Mouse (Mus musculus): ENCODE measurements around the gene Fnip2. TPM values are rescaled to one million over a fixed set of nuclear protein-coding genes. Genes with fewer than 3 reads are reported as not detected.
A peak's percentile ranks its signal among the peaks of the same experiment; 100 is the strongest.

The Fnip2 gene
- polyA plus RNA-seq (2012; rRNA removed): 14.2 and 21.3 TPM in 2 replicates

GRCm38 (mm10) chr3:79567703-79568362, at the start of gene Fnip2:
TSS of gene Fnip2 (minus strand) at chr3:79567796.
- DNase-seq (ENCODE audit: low read depth): peak; percentile 99
- TF ChIP-seq CTCF (IDR thresholded peaks at IDR 0.05; ENCODE audit: borderline replicate concordance, extremely low read depth, insufficient read depth, insufficient read length): no peak
- TF ChIP-seq POLR2A (IDR thresholded peaks at IDR 0.05; ENCODE audit: borderline replicate concordance, extremely low read depth, insufficient read depth, insufficient read length, poor library complexity, severe bottlenecking): peak; percentile 63

- no peak for TF ChIP-seq POLR2A (IDR thresholded peaks at IDR 0.05; ENCODE audit: borderline replicate concordance, extremely low read depth, insufficient read depth, insufficient read length, poor library complexity, severe bottlenecking)
- no peak for TF ChIP-seq CTCF (IDR thresholded peaks at IDR 0.05; ENCODE audit: borderline replicate concordance, extremely low read depth, insufficient read depth, insufficient read length)
These were observed 42.3 kb upstream of the Fnip2 start for GRCm38 (mm10) chr3:79609886-79610285.

GRCm38 (mm10) chr3:79595468-79595867, 27.9 kb upstream of the Fnip2 start:
- TF ChIP-seq POLR2A (IDR thresholded peaks at IDR 0.05; ENCODE audit: borderline replicate concordance, extremely low read depth, insufficient read depth, insufficient read length, poor library complexity, severe bottlenecking) (no peak), CTCF (IDR thresholded peaks at IDR 0.05; ENCODE audit: borderline replicate concordance, extremely low read depth, insufficient read depth, insufficient read length) (no peak)
- DNase-seq (ENCODE audit: low read depth): no peak

More at GRCm38 (mm10) chr3:79609886-79610285, 42.3 kb upstream of the Fnip2 start:
- DNase-seq (ENCODE audit: low read depth): no peak

GRCm38 (mm10) chr3:79591793-79592471, 24.3 kb upstream of the Fnip2 start:
- no peak for DNase-seq (ENCODE audit: low read depth)
- TF ChIP-seq CTCF (IDR thresholded peaks at IDR 0.05; ENCODE audit: borderline replicate concordance, extremely low read depth, insufficient read depth, insufficient read length) (no peak), POLR2A (IDR thresholded peaks at IDR 0.05; ENCODE audit: borderline replicate concordance, extremely low read depth, insufficient read depth, insufficient read length, poor library complexity, severe bottlenecking) (no peak)

GRCm38 (mm10) chr3:79590863-79591792, 23.5 kb upstream of the Fnip2 start, which contains the start of gene Ppid:
TSS of gene Ppid (plus strand) at chr3:79591342.
- TF ChIP-seq CTCF (IDR thresholded peaks at IDR 0.05; ENCODE audit: borderline replicate concordance, extremely low read depth, insufficient read depth, insufficient read length) (0 out of 2 replicates have a peak, but pooled peaks have one; percentile 2), POLR2A (IDR thresholded peaks at IDR 0.05; ENCODE audit: borderline replicate concordance, extremely low read depth, insufficient read depth, insufficient read length, poor library complexity, severe bottlenecking) (peak; percentile 34; the same call in 1 of the 2 replicates)
- peak; percentile 94 for DNase-seq (ENCODE audit: low read depth)

- no peak for DNase-seq (ENCODE audit: low read depth)
These were observed 22.1 kb upstream of the Fnip2 start for GRCm38 (mm10) chr3:79589671-79590070.

GRCm38 (mm10) chr3:79586804-79587203, 19.2 kb upstream of the Fnip2 start:
- DNase-seq (ENCODE audit: low read depth): peak; percentile 95
- TF ChIP-seq POLR2A (IDR thresholded peaks at IDR 0.05; ENCODE audit: borderline replicate concordance, extremely low read depth, insufficient read depth, insufficient read length, poor library complexity, severe bottlenecking) (no peak), CTCF (IDR thresholded peaks at IDR 0.05; ENCODE audit: borderline replicate concordance, extremely low read depth, insufficient read depth, insufficient read length) (peak; percentile 99)

More at GRCm38 (mm10) chr3:79589671-79590070, 22.1 kb upstream of the Fnip2 start:
- TF ChIP-seq POLR2A (IDR thresholded peaks at IDR 0.05; ENCODE audit: borderline replicate concordance, extremely low read depth, insufficient read depth, insufficient read length, poor library complexity, severe bottlenecking): no peak
- no peak for TF ChIP-seq CTCF (IDR thresholded peaks at IDR 0.05; ENCODE audit: borderline replicate concordance, extremely low read depth, insufficient read depth, insufficient read length)

- no peak for DNase-seq (ENCODE audit: low read depth)
- TF ChIP-seq POLR2A (IDR thresholded peaks at IDR 0.05; ENCODE audit: borderline replicate concordance, extremely low read depth, insufficient read depth, insufficient read length, poor library complexity, severe bottlenecking) (no peak), CTCF (IDR thresholded peaks at IDR 0.05; ENCODE audit: borderline replicate concordance, extremely low read depth, insufficient read depth, insufficient read length) (no peak)
These were observed 12.4 kb upstream of the Fnip2 start for GRCm38 (mm10) chr3:79579891-79580575.

- no peak for DNase-seq (ENCODE audit: low read depth)
- TF ChIP-seq POLR2A (IDR thresholded peaks at IDR 0.05; ENCODE audit: borderline replicate concordance, extremely low read depth, insufficient read depth, insufficient read length, poor library complexity, severe bottlenecking): no peak
These were observed 10.6 kb upstream of the Fnip2 start for GRCm38 (mm10) chr3:79578164-79578563.

GRCm38 (mm10) chr3:79577606-79578005, 10.0 kb upstream of the Fnip2 start:
- TF ChIP-seq CTCF (IDR thresholded peaks at IDR 0.05; ENCODE audit: borderline replicate concordance, extremely low read depth, insufficient read depth, insufficient read length): no peak
- TF ChIP-seq POLR2A (IDR thresholded peaks at IDR 0.05; ENCODE audit: borderline replicate concordance, extremely low read depth, insufficient read depth, insufficient read length, poor library complexity, severe bottlenecking): no peak
- no peak for DNase-seq (ENCODE audit: low read depth)
